Mouse (Mus musculus): ENCODE measurements around the gene Gfap.

Gene Gfap

GRCm38 (mm10) chr11:102900763-102901162 is at the start of gene Gfap:
Gene Gfap (minus strand): TSS chr11:102900912.
- DNase-seq (ENCODE audit: low spot score in 2 of 2): peak; percentile 33 to 65

DNA sequence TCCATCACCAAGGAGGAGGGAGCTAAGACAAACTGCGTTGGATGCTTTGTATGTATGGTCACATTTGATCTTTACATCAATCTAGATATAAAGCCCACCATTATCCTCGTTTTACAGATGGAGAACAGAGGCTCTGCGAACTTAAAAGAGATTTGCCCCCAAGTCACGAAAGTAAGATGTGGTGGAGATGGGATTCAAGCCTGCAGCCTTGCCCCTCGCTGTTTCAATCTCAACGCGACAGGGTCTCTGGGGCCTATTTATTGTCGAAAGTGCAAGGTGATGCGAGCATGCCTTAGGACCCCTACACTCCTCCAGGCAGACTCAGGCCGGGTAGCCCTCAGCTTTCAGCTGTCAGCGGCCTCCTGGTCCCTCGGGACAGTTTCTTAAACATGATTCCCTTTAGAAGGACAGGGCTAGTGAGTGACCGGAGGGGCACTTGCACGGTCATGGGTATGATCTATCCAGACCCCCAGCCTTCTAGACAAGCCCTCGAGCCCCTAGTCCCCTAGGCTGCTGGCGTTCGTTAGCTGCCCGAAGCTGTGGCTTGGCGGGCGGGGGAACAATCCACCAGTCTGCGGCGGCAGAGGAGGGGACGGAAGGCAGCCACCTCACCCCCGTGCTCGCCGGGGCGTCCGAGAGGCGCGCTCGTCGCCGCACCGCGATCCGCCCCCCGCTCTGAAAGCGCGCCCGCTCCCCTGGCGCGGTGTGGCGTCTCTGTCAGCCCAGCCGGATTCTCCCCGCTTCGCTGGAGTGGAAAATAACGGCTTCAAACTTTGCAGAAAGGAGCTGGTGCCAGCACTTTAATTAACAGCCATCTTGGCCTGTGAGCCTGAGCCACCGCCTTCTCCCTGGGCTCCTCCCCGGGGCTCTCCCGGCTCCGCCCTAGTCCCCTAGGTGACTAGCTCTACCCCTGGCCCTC is 47.6 kb upstream of the Gfap start:
- DNase-seq (ENCODE audit: low spot score in 2 of 2): no peak

- no peak for DNase-seq (ENCODE audit: low spot score in 2 of 2)
These were observed 46.3 kb upstream of the Gfap start for GRCm38 (mm10) chr11:102946992-102947343.

DNA sequence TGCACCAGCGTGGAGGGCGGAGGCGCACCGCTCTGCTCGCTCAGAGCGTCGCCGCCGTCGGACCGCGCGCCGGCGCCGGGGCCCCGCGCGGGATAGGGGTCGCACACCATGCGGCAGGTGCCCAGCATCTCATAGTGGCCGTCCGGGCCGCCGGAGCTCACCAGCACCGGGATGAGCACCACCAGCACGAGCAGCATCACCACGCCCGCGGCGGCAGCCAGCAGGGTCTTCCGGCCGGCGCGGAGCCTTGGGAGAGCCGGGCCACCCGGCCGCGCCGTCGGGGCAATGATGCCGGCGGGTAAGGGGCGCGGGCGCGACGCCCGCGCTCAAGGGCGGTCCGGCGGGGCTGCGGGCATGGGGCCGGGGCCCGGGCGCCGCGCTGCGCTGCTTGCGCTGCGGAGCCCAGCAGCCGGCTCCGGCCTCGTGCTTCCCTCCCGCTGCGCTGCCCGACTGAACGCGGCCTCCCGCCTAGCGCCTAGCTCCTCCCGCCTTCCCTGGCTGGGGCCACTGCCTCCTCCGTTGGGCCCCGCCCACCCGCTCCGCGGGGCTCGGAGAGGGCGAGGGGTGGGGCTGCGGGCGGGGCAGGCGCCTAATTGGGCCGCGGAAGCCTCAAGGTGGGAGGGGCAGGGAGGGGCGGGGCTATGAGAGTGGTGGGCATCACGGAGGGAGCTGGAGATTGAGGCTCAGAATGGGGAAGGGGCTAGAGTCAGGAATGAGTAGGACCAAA is 45.7 kb upstream of the Gfap start, which contains the start of gene C1ql1:
Gene C1ql1, minus strand, starts transcription at position 424 of the 727 bp plus-strand sequence.
- DNase-seq (ENCODE audit: low spot score in 2 of 2): peak; percentile 51 to 60

- DNase-seq (ENCODE audit: low spot score in 2 of 2): no peak
These were observed 44.9 kb upstream of the Gfap start for GRCm38 (mm10) chr11:102945306-102946264.

- DNase-seq (ENCODE audit: low spot score in 2 of 2): no peak
These were observed 40.5 kb upstream of the Gfap start for GRCm38 (mm10) chr11:102941236-102941635.

- no peak for DNase-seq (ENCODE audit: low spot score in 2 of 2)
These were observed 38.4 kb upstream of the Gfap start for GRCm38 (mm10) chr11:102939024-102939675.

GRCm38 (mm10) chr11:102937529-102938182 is 36.9 kb upstream of the Gfap start:
- DNase-seq (ENCODE audit: low spot score in 2 of 2): no peak

DNA sequence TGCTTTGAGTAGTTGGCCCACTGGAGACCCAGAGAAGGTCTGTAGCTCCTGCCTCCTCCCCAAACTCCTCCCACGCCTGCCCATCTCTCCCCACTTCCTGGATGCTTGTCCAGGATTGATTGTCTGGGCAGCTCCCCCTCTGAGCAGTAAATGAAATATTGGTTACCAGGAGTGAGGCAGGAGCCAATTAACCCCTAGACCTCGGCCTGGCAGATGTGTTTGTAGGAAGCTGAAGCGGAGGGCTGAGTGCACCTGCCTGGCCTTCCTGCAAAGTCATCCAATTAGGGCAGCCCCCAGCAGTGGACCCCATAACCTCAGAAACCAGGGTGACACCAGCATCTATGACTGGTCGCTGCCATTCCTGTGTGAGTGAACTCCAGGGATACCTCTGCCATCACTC is 35.6 kb upstream of the Gfap start:
- no peak for DNase-seq (ENCODE audit: low spot score in 2 of 2)

DNA sequence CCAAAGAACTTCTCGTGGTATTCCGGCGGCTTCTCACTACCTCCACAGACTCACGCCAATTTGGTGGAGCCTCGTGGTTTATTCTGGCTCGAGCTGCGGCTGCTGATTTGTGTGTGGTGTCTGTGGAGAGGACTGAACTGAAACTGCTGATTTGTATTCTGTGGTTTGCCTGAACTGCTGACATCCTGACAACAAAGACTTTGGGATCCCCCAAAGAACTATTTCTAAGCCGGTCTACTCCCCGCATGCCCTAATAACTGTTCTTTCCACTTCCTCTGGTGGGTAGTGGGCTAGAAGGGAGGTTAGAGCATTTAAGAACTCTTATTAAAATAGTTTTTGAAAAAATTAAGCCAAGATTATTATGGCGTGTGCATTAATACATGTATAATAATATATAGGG is 30.0 kb upstream of the Gfap start:
- DNase-seq (ENCODE audit: low spot score in 2 of 2): no peak

GRCm38 (mm10) chr11:102925351-102925717 is 24.6 kb upstream of the Gfap start:
- DNase-seq (ENCODE audit: low spot score in 2 of 2): peak in 1 of 2 experiments; percentile 56

GRCm38 (mm10) chr11:102924557-102925350 is 24.0 kb upstream of the Gfap start, which contains the start of gene Kif18b:
Gene Kif18b (minus strand): TSS chr11:102925124.
- peak; percentile 90 to 92 for DNase-seq (ENCODE audit: low spot score in 2 of 2)

DNA sequence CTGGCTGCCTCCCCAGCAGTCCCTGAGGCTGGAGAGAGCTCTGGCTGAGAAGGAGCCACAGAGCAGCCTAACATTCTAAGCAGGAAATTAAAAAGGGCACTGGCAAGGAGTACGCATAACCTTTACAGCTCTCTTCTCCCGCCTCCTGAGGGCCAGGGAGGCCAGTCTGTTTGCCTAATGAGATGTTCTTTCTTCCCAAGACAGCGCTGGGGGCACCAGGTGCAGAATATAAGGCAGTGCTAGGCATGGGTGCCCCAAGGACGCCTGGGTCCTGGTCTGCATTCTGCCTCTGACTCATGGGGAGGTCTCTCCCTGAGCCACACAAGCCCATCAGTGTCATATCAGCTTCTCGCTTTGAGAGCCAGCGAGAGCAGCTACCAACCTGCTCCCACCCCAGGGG is 20.8 kb upstream of the Gfap start:
- no peak for DNase-seq (ENCODE audit: low spot score in 2 of 2)

DNA sequence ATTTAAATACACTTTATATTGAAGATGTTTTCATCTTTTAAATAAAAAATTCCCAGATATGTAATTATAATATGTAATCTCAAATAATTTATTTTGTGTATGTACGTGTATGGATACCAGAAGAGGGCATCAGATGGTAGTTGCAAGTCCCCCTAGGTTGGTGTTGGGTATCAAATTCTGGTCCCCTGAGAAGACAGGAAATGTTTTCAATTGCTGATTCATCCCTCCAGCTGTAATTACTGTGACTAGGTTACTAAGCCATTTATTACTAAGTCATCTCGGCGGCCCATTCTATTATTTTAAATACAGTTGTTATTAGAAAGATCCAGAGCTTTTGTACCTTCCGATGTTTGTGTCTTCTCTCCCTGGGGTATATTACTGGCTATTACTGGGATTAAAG is 17.4 kb upstream of the Gfap start:
- DNase-seq (ENCODE audit: low spot score in 2 of 2): no peak

DNA sequence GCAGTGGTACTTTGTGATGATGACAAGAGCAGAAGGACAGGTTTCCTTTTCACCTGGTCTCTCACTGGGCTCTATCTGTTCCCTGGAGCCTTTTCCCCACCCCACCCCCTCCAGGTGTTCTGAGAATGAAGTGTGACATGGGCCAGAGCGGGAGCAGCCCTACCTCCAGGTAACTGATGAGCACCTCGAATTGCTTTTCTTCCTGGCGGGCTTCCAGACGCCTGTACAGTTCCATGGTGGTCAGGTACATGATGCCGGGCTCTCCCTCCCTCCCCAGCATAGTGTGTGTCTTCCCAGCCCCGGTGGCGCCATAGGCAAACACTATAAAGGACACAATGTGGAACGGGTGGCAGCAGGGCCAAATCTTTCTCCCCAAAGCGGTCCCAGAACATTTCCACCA is 14.7 kb upstream of the Gfap start:
- no peak for DNase-seq (ENCODE audit: low spot score in 2 of 2)

- no peak for DNase-seq (ENCODE audit: low spot score in 2 of 2)
These were observed 10.7 kb upstream of the Gfap start for GRCm38 (mm10) chr11:102911376-102911775.

DNA sequence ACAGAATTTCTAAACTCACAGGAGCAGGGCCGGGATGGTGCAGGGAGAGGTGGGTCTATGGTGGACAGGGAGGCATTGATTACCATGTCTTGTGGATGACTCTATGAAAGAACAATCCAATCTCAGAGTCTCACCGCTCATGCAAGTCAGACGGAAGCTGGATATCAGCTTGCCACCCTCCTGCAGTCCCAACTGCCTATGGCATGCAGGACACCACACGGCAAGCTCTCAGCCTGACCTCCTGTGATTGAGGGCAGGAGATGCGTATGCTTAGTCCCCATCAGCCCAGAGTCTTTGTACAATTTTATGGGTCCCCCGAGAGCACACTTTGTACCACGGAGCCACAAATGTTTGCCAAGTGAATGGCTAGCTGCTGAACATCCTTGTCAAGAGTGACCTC is 2.9 kb upstream of the Gfap start:
- DNase-seq (ENCODE audit: low spot score in 2 of 2): no peak

GRCm38 (mm10) chr11:102902107-102902506 is 1.4 kb upstream of the Gfap start:
- no peak for DNase-seq (ENCODE audit: low spot score in 2 of 2)

GRCm38 (mm10) chr11:102901199-102901598 is 487 bp upstream of the Gfap start:
- no peak for DNase-seq (ENCODE audit: low spot score in 2 of 2)

DNA sequence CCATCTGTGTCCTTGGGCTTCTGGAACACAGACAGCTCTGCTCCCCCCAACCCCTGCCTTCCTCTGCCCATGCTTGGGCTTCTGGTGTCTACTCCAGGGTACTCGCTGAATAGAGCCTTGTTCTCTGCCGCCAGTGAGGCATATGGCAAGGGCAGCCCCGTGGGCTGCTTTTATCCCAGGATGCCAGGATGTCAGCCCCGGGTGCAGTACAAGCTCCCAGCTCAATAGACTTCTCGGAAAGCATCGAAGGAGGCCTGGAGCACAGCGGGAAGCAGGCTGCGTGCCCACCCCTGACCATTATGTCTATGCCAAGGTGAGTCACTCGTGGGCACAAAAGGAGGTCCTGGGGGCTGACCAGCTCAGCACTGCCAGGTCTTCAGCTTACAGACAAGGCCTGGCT is 2.3 kb downstream of the Gfap start:
- no peak for DNase-seq (ENCODE audit: low spot score in 2 of 2)

All from spleen, postnatal 14 days (tissue).